Mouse (Mus musculus) midbrain, embryonic 11.5 days (tissue): ENCODE measurements around the gene Ptpro. TPM values are rescaled to one million over a fixed set of nuclear protein-coding genes. Genes with fewer than 3 reads are reported as not detected.

ENCODE experiments used
- ATAC-seq: fragments of 200-750 bp; cut with Nextera tagmentation; 2 replicates; pipeline ENCODE4 v1.8.0; 2017; ENCODE audit warnings: moderate TSS enrichment, moderate library complexity; ENCODE audit not compliant: low FRiP score
- DNase-seq: peaks from one replicate; pipeline ENCODE4 v3.0.0; 2015; ENCODE audit warnings: low spot score; ENCODE audit errors: missing footprints
- H3K27ac ChIP-seq: fragments of 300-500 bp; sonication (generic); 2 replicates; pipeline ENCODE4 v1.5.1; 2014; ENCODE audit warnings: low read depth, low read length
- H3K27me3 ChIP-seq: fragments of 300-500 bp; sonication (generic); 2 replicates; pipeline ENCODE4 v1.6.1; 2014; ENCODE audit warnings: mild to moderate bottlenecking, low read length, moderate library complexity, mixed read lengths; ENCODE audit not compliant: control insufficient read depth, insufficient read depth
- H3K36me3 ChIP-seq: fragments of 300-500 bp; sonication (generic); 2 replicates; pipeline ENCODE4 v1.6.1; 2014; ENCODE audit warnings: mild to moderate bottlenecking, low read length, moderate library complexity, mixed read lengths; ENCODE audit not compliant: control insufficient read depth, insufficient read depth
- H3K4me1 ChIP-seq: fragments of 300-500 bp; sonication (generic); 2 replicates; pipeline ENCODE4 v1.6.1; 2014; ENCODE audit warnings: low read length; ENCODE audit not compliant: control insufficient read depth, insufficient read depth
- H3K4me2 ChIP-seq: fragments of 300-500 bp; sonication (generic); 2 replicates; pipeline ENCODE4 v1.6.1; 2014; ENCODE audit warnings: mild to moderate bottlenecking, moderate library complexity
- H3K4me3 ChIP-seq: fragments of 300-500 bp; sonication (generic); 2 replicates; pipeline ENCODE4 v1.5.1; 2014; ENCODE audit warnings: low read depth, low read length
- H3K9ac ChIP-seq: fragments of 300-500 bp; sonication (generic); 2 replicates; pipeline ENCODE4 v1.6.1; 2014; ENCODE audit warnings: low read length
- H3K9me3 ChIP-seq: fragments of 300-500 bp; sonication (generic); 2 replicates; pipeline ENCODE4 v1.6.1; 2016; ENCODE audit warnings: low read length; ENCODE audit not compliant: control insufficient read depth
- WGBS: fragments of 180-500 bp; shearing (Covaris S2); extraction: QIAGEN DNeasy Blood & Tissue Kit; methylation state at CpG from one replicate; pipeline ENCODE4 v1.1.7; 2014; 5-methylcytosine and 5-hydroxymethylcytosine counted together
- polyA plus RNA-seq: library from polyadenylated mRNA; unstranded; fragments of >200 nt; fragmentation: Nextera tagmentation; extraction: Ambion mirVana; gene quantifications from 2 replicates; pipeline ENCODE4 v1.2.1, GENCODE M21; 2014

Ptpro gene
- polyA plus RNA-seq, 1 experiment from 2014 or later, result 17.5 TPM

- WGBS, result 72% methylated on average over 2 of the region's 2 CpGs
- H3K9me3 ChIP-seq, result no peaks in the 10 kb centered on the region
- DNase-seq (no peak), ATAC-seq (no peak)
- H3K9ac ChIP-seq, result no peak overlapping the region
- no peaks in the 10 kb centered on the region for H3K36me3 ChIP-seq
- no peak overlapping the region for H3K27ac ChIP-seq
- H3K4me1 ChIP-seq, result no peaks in the 10 kb centered on the region; the same call in 1 of the 2 replicates
- no peaks in the 10 kb centered on the region for H3K27me3 ChIP-seq
- no peak overlapping the region for H3K4me2 ChIP-seq
- no peak overlapping the region for H3K4me3 ChIP-seq
These were observed 160.9 kb downstream of the Ptpro start for GRCm38 (mm10) chr6:137413045-137413444.

GRCm38 (mm10) chr6:137414531-137415405, 162.6 kb downstream of the Ptpro start:
- peak; percentile 85 for DNase-seq
- Histone ChIP-seq H3K27me3 (no peaks in the 10 kb centered on the region), H3K9ac (no peak overlapping the region), H3K36me3 (no peaks in the 10 kb centered on the region), H3K4me2 (no peak overlapping the region), H3K4me3 (no peak overlapping the region), H3K4me1 (no peaks in the 10 kb centered on the region; the same call in 1 of the 2 replicates), H3K27ac (no peak overlapping the region), H3K9me3 (no peaks in the 10 kb centered on the region)
- ATAC-seq, result peak; percentile 70
- WGBS, result 46% methylated on average over 13 of the region's 13 CpGs

- Histone ChIP-seq H3K27me3 (no peaks in the 10 kb centered on the region), H3K36me3 (no peaks in the 10 kb centered on the region), H3K27ac (no peak overlapping the region), H3K9ac (no peak overlapping the region), H3K4me1 (no peaks in the 10 kb centered on the region), H3K4me3 (no peak overlapping the region), H3K9me3 (no peaks in the 10 kb centered on the region), H3K4me2 (no peak overlapping the region)
- 90% methylated on average over 4 of the region's 4 CpGs for WGBS
- DNase-seq, result no peak
- no peak for ATAC-seq
These were observed 170.7 kb downstream of the Ptpro start for GRCm38 (mm10) chr6:137422777-137423176.

- no peak overlapping the region for H3K4me2 ChIP-seq
- ATAC-seq (no peak), DNase-seq (no peak)
- no peaks in the 10 kb centered on the region for H3K9me3 ChIP-seq
- no peaks in the 10 kb centered on the region for H3K4me1 ChIP-seq
- H3K27ac ChIP-seq, result no peak overlapping the region
- H3K9ac ChIP-seq, result no peak overlapping the region
- H3K4me3 ChIP-seq, result no peak overlapping the region
- WGBS, result 75% methylated on average over 10 of the region's 10 CpGs
- H3K27me3 ChIP-seq, result no peaks in the 10 kb centered on the region
- H3K36me3 ChIP-seq, result no peaks in the 10 kb centered on the region
These were observed 171.7 kb downstream of the Ptpro start for GRCm38 (mm10) chr6:137423830-137424229.

- Histone ChIP-seq H3K4me3 (no peak overlapping the region), H3K27me3 (no peaks in the 10 kb centered on the region), H3K4me1 (no peaks in the 10 kb centered on the region), H3K9ac (no peak overlapping the region), H3K9me3 (no peaks in the 10 kb centered on the region), H3K4me2 (no peak overlapping the region), H3K27ac (no peak overlapping the region), H3K36me3 (no peaks in the 10 kb centered on the region)
- WGBS, result 78% methylated on average over 14 of the region's 14 CpGs
- no peak for DNase-seq
- no peak for ATAC-seq
These were observed 173.6 kb downstream of the Ptpro start for GRCm38 (mm10) chr6:137425500-137426432.

GRCm38 (mm10) chr6:137433521-137434137, 181.5 kb downstream of the Ptpro start:
- H3K27ac ChIP-seq, result no peak overlapping the region

GRCm38 (mm10) chr6:137437486-137437885, 185.4 kb downstream of the Ptpro start:
- Histone ChIP-seq H3K27ac (no peak overlapping the region), H3K9me3 (no peaks in the 10 kb centered on the region), H3K27me3 (no peaks in the 10 kb centered on the region), H3K4me3 (no peak overlapping the region), H3K4me1 (peaks cover 4% of the 10 kb centered on the region; the same call in 1 of the 2 replicates), H3K4me2 (no peak overlapping the region), H3K9ac (no peak overlapping the region), H3K36me3 (no peaks in the 10 kb centered on the region)
- no peak for ATAC-seq
- WGBS, result 73% methylated on average over 4 of the region's 4 CpGs
- DNase-seq, result no peak

More at GRCm38 (mm10) chr6:137433521-137434137, 181.5 kb downstream of the Ptpro start:
- no peaks in the 10 kb centered on the region for H3K36me3 ChIP-seq
- H3K4me3 ChIP-seq, result no peak overlapping the region
- H3K27me3 ChIP-seq, result no peaks in the 10 kb centered on the region
- H3K9ac ChIP-seq, result no peak overlapping the region
- H3K4me2 ChIP-seq, result no peak overlapping the region
- no peaks in the 10 kb centered on the region for H3K9me3 ChIP-seq
- ATAC-seq, result peak; percentile 73
- DNase-seq, result peak; percentile 80
- WGBS, result 65% methylated on average over 14 of the region's 14 CpGs
- peaks cover 4% of the 10 kb centered on the region; the same call in 1 of the 2 replicates for H3K4me1 ChIP-seq

GRCm38 (mm10) chr6:137437902-137438580, 185.9 kb downstream of the Ptpro start:
- no peak overlapping the region for H3K27ac ChIP-seq
- H3K4me3 ChIP-seq, result no peak overlapping the region
- H3K36me3 ChIP-seq, result no peaks in the 10 kb centered on the region
- no peak overlapping the region for H3K9ac ChIP-seq
- no peaks in the 10 kb centered on the region for H3K9me3 ChIP-seq
- peak; percentile 70 for ATAC-seq
- 0 out of 2 replicates have a peak overlapping the region, but pooled peaks have one; percentile 11 for H3K4me2 ChIP-seq
- WGBS, result 22% methylated on average over 16 of the region's 16 CpGs
- peak; percentile 92 for DNase-seq
- H3K27me3 ChIP-seq, result no peaks in the 10 kb centered on the region
- H3K4me1 ChIP-seq, result peaks cover 4% of the 10 kb centered on the region; the same call in 1 of the 2 replicates
